Comparison of ENCODE assay signal across 1 mouse cellular context in the genomic region with DNA sequence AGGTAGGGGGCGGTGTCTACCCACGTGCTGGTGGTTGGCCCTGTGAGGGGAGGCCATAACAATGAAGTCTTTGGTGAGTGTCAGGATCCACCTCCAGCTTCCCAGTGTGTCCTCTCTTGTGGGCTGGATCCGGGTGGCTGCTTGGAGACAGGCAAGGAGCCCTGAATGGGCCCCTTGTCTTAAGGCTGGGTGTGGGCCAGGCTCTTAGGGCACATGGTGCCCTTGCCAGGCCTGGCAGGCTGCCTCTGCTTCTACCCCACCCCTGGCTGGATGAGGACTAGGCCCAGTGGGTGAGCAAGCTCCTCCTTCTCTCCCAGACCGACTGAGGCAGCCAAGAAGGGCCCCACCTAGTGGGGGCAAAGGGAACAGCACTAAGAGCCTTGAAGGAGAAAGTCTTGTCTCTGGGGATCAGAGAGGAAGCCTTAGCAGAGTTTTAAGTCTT.
A peak's percentile ranks its signal among the peaks of the same experiment; 100 is the strongest.
TF ChIP-seq lines count a peak whose summit lies in the region.

No protein-coding gene starts in this region.

TF ChIP-seq in C2C12, 6 proteins besides CTCF, POLR2A, EP300 and RAD21:
- TF ChIP-seq MAX (IDR thresholded peaks at IDR 0.05) (peak; percentile 19), MYOG (IDR thresholded peaks at IDR 0.05; ENCODE audit: control insufficient read depth, extremely low read depth, insufficient read length) (no peak)
